Mouse (Mus musculus) liver, embryonic 15.5 days (tissue): ENCODE measurements around the gene Barx2. TPM values are rescaled to one million over a fixed set of nuclear protein-coding genes. Genes with fewer than 3 reads are reported as not detected.

Experiments
- polyA plus RNA-seq: library from polyadenylated mRNA; unstranded; fragments of >200 nt; fragmentation: Nextera tagmentation; extraction: Ambion mirVana; gene quantifications from 2 replicates; pipeline ENCODE4 v1.2.1, GENCODE M21; 2015

The Barx2 gene
- polyA plus RNA-seq, 1 experiment from 2014 or later: not detected

Other genes with a start within 250 kb of the Barx2 start
- 0.40 and 0.51 TPM in 2 replicates for gene Arhgap32, start 202.7 kb upstream of the Barx2 start, polyA plus RNA-seq